Mouse (Mus musculus) erythroid progenitor cell, adult 5-6 weeks (primary cell): Measurements from ENCODE around the gene Il17ra. TPM values are rescaled to one million over a fixed set of nuclear protein-coding genes. Genes with fewer than 3 reads are reported as not detected.

Experiments used
- ATAC-seq: replicated peaks from 2 replicates; pipeline ENCODE4 v1.8.0; 2016; ENCODE audit warnings: moderate number of reproducible peaks, mild to moderate bottlenecking, moderate TSS enrichment, inconsistent platforms; ENCODE audit not compliant: poor library complexity, low FRiP score, severe bottlenecking
- total RNA-seq, 2 experiments: library from RNA; stranded (forward) in 1 of 2; stranded (reverse) in 1 of 2; fragments of 150-400 nt in 1 of 2; fragments of 186-747, 209-891 nt in 1 of 2; gene quantifications; 2 replicates each; pipeline versions ENCODE4 v1.2.3 to v1.2.4; 2015 to 2017; ENCODE audit warnings: low replicate concordance in 2 of 2

The Il17ra gene
- total RNA-seq, 2 experiments from 2014 or later, result 8.4 to 11.7 TPM

DNA sequence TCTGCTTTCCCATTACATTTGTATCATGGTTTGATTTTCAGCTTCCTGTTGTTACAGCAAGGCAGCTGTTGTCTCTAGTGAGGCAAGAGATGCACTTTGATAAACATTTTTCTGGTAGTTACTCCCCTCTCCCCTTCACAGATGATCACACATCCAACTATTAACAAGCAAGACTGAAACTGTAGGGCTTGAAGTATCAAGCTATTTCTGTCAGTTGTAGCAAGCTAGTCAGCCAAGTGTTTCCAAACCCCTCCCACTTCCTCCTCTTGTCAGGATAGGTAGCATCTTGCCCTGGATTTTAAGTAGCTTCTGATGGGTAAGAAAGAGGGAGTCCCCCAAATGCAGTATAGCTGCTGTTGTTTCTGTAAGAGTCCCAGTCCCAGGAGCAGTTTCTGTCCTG, 6.7 kb downstream of the Il17ra start:
- no peak for ATAC-seq

DNA sequence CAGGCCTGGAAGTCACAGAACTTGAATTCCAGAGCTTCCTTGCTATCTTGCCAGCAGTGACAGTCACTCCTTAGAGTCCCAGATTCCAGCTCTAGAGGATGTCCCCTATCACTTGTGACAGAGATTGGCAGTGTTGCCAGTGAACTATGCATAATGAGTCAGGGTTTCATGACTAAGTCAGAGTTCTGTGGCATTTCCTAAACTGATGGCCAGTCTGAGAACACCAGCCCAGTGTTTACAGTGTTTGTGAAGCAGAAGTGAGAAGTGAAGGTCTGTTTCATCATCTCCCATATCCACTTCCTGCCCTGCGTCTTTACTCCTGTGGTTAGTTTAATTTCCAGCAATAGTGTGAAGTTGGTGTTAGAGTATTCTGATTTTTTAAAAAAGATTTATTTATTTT, 7.6 kb downstream of the Il17ra start:
- ATAC-seq, result no peak

DNA sequence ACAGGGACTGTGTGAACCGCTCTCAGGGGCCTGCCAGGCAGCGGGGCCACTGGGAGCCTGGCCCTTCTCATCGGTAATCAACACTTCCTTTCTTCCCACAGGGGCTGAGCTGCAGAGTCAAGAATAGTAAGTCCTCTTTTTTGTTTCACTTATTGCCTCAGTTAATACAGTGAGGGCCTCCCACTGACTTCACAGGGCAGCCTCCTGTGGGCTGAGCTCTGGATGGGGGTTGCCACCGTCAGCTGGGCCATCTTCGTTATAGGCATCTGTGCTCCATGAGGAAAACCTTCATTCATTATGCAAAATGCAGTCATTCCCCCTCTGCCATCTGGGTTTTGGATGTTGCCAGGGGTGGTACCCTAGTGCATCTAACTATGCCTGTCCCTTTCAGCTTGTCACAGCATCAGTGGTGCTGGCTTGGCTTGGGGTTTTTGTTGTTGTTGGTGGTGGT, 9.0 kb downstream of the Il17ra start:
- ATAC-seq, result no peak

DNA sequence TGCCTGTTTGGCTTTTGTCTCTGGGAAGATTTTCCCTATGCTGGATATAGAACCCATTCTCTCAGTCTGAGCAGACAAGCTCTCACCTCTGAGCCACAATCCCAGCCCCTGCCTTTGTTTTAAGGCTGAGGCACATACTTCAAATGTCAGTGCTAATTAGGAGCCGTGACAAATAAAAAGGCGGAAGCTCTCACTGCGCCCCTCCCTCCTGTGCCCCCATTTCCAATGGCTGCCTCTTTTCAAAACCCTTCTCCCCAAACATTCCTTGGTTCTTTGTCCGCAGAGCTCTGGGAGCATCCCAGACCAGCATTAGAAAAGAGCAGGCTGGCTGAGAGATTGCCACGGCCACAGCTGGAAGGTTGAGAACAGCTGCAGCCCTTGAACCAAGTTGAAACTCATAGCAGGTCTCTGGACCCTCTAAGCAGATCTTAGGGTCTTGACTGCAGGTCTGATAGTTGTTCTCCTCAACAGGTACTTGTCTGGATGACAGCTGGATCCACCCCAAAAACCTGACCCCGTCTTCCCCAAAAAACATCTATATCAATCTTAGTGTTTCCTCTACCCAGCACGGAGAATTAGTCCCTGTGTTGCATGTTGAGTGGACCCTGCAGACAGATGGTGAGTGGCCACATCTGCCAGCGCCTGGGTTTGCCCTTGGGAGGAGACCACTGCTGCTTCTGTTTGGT, 9.6 kb downstream of the Il17ra start:
- no peak for ATAC-seq

DNA sequence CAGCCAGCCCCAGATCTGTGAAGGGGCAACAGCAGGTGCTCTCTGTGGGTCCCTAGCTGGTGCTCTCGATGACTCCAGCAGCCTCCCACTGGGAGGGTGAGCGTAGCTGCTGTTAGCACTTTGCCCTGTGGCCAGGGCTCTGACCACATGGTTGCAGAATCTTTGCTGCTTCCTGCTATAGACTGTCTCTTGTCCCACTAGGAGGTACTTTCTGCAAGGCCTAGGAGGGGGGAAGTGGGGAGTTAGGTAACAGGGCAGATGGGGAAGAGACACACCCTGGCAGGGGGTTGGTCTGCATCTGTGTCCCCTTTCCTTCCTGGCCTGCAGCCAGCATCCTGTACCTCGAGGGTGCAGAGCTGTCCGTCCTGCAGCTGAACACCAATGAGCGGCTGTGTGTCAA, 10.4 kb downstream of the Il17ra start:
- ATAC-seq, result no peak

DNA sequence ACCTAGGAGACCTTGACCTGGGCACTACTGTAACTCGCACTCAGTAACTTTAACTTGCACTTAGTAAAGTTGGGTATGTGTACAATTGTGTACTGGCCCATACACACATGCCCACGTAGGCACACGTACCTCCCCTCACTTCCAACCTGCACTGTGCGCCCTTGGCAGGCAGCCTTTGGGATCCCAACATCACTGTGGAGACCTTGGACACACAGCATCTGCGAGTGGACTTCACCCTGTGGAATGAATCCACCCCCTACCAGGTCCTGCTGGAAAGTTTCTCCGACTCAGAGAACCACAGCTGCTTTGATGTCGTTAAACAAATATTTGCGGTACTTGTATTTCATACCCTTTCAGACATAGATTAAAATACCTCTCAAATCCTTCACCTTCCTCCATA, 12.2 kb downstream of the Il17ra start:
- ATAC-seq, result no peak

DNA sequence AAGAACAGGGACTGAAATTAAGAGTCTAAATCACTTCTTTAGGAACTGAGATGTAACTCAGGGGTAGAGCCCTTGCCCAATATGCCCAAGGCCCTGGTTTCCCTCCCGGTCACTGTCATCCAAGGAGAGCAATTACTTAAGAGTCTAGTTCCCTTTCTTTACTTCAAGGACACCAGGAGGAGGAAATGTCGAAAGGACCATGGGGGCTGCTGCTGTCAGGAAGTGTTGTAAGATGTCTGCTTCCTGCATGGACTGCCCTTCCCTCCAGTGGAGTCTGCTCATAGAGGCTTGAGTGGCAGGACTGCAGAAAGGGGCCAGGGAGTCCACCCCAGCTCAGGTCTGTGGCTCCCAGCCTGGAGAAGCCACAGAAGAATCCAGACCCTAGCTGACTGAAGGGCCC, 16.3 kb downstream of the Il17ra start:
- ATAC-seq, result no peak

DNA sequence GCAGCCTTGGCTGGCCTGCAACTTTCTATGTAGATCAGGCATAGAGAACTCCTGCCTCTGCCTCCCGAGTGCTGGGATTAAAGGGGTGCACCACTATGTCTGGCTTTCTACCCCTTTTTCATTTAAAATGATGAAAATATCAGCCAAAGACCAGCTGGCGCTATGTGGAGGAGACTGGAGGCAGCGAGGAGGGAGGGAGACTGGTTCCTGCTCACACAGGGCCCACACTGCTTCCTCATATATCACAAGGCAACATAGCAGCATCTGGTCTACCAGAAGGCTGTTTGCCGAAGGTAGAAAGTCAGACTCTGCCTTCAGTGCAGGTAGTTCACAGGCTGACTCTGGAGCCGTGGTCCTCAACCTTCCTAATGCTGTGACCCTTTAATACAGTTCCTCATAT, 17.3 kb downstream of the Il17ra start:
- ATAC-seq, result no peak

DNA sequence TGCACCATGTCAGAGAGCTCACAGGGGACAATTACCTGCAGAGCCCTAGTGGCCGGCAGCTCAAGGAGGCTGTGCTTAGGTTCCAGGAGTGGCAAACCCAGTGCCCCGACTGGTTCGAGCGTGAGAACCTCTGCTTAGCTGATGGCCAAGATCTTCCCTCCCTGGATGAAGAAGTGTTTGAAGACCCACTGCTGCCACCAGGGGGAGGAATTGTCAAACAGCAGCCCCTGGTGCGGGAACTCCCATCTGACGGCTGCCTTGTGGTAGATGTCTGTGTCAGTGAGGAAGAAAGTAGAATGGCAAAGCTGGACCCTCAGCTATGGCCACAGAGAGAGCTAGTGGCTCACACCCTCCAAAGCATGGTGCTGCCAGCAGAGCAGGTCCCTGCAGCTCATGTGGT, 18.5 kb downstream of the Il17ra start:
- no peak for ATAC-seq

DNA sequence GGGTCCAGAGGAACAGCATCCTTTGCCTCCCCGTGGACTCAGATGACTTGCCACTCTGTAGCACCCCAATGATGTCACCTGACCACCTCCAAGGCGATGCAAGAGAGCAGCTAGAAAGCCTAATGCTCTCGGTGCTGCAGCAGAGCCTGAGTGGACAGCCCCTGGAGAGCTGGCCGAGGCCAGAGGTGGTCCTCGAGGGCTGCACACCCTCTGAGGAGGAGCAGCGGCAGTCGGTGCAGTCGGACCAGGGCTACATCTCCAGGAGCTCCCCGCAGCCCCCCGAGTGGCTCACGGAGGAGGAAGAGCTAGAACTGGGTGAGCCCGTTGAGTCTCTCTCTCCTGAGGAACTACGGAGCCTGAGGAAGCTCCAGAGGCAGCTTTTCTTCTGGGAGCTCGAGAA, 19.0 kb downstream of the Il17ra start:
- ATAC-seq, result no peak

DNA sequence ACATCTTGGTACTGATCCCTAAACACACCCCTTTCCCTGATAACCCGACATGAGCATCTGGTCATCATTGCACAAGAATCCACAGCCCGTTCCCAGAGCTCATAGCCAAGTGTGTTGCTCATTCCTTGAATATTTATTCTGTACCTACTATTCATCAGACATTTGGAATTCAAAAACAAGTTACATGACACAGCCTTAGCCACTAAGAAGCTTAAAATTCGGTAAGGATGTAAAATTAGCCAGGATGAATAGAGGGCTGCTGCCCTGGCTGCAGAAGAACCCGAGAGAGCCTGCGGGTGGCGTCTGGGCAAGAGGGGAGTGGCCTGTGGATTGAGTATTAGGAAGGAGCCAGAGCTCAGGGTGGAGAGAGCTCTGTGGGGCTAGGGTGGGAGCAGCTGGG, 19.7 kb downstream of the Il17ra start:
- no peak for ATAC-seq

DNA sequence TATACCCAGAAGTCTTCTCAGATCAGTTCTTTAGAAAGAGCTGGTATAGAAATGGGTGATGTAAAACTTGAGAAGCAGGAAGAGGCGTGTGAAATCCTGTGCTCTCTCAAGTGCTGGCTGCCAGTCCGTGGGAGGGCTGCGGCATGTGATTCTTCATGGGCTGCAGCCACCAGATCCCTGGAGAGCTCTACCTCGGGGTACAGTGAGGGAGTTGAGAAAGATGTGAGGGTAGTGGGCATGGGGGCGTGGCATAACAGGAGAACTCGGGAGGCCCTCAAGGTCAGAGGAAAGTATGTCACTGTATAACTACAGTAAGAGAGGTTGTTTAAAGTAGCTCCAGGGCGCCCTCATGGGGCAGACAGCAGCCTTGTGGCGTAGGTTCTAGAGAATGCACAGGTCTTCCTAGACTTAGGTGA, 20.2 kb downstream of the Il17ra start:
- no peak for ATAC-seq

DNA sequence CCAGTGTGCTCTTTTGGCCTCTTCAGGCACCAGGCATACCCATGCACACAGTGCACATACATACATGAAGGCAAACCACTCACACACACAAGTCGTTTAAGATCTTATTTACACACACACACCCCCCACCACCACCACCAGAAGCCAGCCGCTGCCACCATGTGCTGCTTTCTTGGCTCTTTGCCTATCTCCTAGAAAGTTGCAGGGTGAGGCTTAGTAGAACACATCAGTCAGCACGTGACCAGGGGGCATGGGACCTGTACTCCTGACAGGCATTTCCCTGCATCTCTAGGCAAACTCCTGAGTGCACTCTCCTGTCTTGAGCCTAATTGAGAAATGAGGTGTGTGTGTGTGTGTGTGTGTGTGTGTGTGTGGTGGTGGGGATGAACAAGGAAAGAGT, 22.0 kb downstream of the Il17ra start:
- ATAC-seq, result peak; percentile 70

DNA sequence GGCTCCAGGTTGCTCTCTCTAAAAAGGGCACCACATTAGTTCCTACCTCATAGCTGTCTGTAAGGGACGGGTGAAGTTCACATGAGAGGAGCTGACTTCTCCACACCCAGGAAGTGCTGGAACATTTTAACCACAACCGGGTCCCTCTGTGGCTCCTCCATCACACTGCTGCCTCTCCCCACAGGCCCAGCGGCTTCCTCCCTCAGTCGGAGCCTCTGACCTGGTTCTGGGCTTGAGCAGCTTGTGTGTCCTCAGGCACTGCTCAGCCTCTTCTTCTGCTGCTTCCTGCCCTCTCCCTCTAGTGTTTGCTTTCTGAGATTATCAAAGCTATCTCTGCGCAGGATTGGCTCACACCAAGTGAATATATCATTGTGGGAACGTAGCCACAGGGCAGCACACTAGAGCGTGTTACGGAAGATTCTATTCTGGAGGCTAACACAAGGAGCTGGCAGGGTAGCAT, 23.0 kb downstream of the Il17ra start:
- peak; percentile 49 for ATAC-seq

DNA sequence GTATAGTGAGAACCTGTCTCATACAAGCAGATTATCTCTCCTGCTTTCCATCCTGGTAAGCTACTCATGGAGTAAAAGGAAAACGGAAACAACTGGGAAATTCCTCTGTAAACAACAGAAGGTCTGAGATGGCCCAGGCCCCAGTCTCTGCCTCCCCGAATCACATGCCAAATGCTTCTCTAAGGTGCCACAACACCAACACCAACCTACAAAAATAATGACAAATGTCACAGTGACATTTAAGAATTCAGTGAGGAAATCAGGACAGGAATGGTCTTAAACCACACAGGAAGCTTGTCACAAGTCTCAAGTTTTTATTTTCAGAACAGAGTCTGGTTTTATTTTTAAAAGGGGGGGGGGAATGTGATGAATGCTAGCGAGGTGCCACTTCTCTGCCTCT, 25.6 kb downstream of the Il17ra start:
- no peak for ATAC-seq

DNA sequence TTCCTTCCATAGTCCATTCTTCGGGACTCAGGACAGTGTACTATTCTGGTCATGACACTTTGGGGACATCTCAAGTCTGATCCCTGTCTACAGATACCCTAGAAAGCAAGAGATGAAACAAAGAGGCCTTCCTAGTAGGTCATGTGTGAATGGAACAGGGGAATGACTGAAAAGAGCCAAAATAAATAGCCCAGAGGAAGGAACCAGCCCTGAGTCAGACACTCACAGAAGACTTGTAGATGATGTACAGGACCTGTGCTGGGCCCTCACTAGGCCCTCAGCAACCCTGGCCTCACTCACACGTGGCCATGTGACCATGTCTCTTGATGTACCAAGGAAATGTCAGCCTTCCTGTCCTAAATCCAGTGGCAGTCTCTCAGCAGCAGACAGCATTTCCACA, 26.4 kb downstream of the Il17ra start:
- no peak for ATAC-seq

DNA sequence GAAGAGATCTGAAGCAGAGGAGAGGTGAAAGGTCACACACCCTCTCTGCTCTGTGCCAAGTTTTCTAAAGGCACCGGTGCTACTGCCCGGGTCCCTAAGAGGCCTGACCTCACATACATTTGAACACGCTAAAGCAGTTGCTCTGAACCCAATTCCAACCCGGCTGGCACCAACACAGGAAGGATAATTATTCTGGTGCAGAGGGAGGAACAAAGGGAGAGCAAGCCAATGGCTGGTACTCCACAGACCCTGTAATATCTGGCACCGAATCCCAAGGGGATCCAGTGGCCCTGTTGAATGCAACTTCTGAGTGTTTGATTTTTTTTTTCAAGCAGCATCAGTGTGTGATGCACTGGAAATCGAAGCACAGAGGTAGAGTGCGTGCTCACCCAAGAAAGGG, 28.0 kb downstream of the Il17ra start:
- ATAC-seq, result no peak

DNA sequence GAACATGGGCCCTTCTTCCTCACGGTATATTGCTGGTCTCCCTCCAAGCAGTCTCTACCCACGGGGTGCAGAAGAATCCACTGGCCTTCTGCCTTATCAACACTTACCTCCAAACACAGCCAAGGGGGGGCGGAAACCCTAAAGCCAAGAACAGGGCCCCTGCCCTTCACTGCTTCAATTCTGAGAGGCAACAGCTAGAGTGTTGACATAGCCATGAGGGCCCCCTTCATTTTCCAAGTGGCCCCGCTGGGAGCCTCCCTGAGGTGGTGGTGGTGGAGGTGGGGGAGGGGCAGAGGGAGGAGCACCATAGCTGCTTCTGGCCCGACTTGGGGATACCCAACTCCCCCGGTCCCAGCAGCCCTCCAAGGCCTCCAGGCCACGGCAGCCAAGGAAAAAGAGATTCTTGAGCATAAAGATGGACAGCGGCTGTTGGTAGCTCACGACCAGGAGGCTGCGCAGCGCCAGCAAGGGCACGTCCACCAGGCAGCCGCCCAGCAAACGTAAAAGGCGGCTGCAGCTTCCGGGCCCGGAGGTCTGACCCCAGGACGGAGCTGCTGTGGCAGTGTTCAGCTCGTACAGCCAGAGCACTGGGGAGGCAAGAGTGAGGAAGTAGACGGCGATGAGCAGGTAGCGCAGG, 28.9 kb downstream of the Il17ra start:
- no peak for ATAC-seq

DNA sequence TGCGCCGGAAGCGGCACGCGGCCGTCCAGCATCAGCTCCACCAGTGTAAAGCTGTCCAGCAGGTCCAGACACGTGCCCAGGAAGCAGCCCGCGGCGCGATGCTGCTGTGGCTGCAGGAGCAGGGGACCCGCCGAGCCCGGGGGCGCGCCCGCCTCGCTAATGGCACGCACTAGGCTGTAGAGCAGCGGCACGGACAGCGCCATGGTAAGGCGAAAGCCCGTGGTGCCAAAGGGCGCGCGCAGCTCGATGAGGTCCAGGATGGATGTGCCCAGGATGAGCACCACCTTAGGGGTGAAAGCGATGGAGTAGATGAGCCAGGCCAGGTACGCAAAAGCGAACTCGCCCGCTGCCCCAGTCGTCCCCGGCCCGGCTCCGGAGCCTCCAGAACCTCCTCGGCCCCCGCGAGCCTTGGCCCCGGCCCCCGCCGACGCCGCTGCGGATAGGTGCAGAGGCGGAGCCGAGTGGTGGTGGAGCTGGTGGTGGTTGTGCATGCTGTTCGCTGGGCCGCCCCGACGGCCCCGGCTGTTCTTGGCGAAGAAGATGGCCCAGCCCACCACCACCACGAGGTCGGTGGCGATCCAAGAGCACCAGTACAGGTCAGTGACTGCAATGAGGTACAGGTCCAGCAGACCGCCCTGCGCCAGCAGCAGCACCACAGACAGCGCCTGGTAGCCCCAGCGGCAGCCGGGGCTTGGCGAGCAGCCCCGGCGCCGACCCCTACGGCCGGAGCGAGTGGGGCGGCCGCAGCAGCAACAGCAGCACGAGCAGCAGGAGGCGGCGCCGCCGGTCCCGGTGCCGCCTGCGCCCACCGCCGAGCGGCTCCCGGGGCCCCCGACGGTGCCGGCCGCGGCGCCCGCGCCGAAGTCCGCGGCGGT, 29.7 kb downstream of the Il17ra start:
- no peak for ATAC-seq

DNA sequence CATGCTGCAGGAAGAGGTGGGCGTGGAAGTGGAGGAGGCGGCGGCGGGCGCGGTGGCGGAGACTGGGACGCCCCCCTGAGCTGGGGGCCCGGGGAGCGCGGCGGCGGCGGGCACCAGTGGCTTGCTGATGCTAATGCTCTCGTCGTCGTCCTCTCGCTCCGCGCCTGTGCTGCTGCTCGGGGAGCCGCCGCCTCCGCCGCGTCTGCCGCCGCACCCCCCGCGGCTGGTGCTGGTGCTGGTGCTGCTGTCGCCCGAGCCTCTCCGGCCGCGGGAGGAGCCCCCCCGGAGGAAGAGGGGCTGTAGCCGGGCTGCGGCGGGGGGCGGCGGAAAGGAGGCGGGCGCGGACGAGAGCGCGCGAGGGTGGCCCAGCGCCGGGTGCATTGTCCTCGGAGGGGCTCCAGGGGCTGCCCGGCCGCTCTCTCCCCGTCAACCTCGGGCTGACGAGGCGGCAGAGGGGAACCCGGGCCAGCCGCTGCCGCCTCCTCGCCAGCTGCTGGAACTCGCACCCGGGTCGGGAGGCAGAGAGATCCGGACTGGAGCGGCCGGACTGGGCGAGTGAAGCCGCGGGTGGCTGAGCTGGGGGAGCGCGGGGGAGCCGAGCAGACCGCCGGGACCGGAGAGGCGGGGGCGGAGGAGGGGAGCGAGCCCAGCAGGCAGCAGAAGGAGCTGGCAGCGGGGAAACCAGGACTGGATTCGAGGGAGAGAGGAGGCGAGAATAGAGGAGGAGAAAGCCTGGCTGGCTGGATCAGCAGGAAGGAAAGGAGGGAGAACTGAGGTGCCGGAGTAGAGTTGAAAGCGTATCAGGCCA, 30.5 kb downstream of the Il17ra start, which contains the start of gene Tmem121b:
TSS of gene Tmem121b (minus strand) at position 434 of the 808 bp plus-strand sequence.
- ATAC-seq, result no peak
